Mouse (Mus musculus): ENCODE measurements at regions not wholly inside any gene's neighbourhood (a gene's known extent, or its start where the extent isn't known, plus 50 kb on each side); places are given as distances from the start of the nearest gene placed in this dataset.

DNA sequence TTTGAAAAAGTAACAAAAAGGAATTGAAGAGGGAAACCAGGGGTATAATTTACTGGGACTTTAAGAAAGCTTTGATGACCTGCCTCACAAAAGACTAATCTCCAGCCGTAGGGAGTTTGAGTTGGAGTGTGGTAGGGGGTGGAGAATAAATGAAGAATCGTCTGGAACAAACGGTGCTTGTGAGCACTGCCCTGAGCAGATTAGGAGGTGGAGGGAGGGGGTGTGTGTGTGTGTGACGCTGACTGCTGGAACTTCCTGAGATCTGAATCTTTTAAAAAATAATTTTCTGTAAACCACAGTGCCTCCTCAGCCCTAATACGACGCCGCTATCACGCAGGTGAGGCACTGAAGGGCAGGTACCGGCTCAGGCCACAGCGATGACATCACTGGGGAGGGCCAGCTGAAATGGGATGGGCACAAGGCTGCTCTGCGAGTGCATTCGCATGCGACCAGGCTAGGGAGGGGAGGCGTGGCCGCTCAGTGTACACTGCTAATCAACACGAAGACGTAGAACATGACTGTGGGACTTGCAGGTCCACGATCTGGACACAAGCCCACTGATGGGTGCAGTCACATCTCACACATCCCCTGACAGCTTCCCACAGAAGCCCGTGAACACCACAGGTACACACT, 395.4 kb downstream of the Zfp536 start:
- no peak overlapping the region for H3K4me3 ChIP-seq
- H3K4me2 ChIP-seq (replicated peaks), result peak overlapping the region; percentile 25
- H3K9ac ChIP-seq, result no peak overlapping the region
- 41% methylated on average over 19 of the region's 19 CpGs for WGBS
- no peaks in the 10 kb centered on the region for H3K27me3 ChIP-seq
- H3K27ac ChIP-seq, result no peak overlapping the region
- 0 out of 2 replicates have a peak, but pooled peaks have one; percentile 36 for ATAC-seq (ENCODE audit: low FRiP score)
- no peaks in the 10 kb centered on the region for H3K36me3 ChIP-seq
- H3K9me3 ChIP-seq (replicated peaks), result no peaks in the 10 kb centered on the region
- H3K4me1 ChIP-seq, result peaks cover 22% of the 10 kb centered on the region

DNA sequence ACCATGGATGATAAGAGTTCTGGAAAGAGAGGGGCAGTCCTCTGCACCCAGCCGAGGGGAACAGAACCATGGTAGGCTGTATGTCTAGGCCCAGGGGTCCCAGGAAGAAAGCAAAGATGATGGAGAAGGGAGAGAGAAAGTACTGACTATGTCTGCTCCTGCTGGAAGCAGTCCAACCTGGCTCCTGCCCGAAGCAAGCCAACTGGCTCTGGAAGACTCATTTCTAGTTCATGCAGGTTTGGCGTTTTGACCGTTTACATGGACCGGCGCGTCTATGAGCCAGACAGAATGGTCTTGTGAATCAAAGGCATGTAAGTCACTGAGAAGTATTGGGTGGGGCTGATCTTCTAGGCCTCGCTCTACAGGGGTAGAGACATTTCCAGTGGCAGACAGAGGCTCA, 385.6 kb downstream of the Zfp536 start:
- ATAC-seq (ENCODE audit: low FRiP score), result no peak
- H3K9me3 ChIP-seq (replicated peaks), result no peaks in the 10 kb centered on the region
- no peak overlapping the region for H3K9ac ChIP-seq
- 95% methylated on average over 8 of the region's 8 CpGs for WGBS
- H3K27me3 ChIP-seq, result no peaks in the 10 kb centered on the region
- H3K27ac ChIP-seq, result no peak overlapping the region
- no peak overlapping the region for H3K4me2 ChIP-seq (replicated peaks)
- H3K36me3 ChIP-seq, result no peaks in the 10 kb centered on the region
- peaks cover 4% of the 10 kb centered on the region; the same call in 1 of the 2 replicates for H3K4me1 ChIP-seq
- no peak overlapping the region for H3K4me3 ChIP-seq

DNA sequence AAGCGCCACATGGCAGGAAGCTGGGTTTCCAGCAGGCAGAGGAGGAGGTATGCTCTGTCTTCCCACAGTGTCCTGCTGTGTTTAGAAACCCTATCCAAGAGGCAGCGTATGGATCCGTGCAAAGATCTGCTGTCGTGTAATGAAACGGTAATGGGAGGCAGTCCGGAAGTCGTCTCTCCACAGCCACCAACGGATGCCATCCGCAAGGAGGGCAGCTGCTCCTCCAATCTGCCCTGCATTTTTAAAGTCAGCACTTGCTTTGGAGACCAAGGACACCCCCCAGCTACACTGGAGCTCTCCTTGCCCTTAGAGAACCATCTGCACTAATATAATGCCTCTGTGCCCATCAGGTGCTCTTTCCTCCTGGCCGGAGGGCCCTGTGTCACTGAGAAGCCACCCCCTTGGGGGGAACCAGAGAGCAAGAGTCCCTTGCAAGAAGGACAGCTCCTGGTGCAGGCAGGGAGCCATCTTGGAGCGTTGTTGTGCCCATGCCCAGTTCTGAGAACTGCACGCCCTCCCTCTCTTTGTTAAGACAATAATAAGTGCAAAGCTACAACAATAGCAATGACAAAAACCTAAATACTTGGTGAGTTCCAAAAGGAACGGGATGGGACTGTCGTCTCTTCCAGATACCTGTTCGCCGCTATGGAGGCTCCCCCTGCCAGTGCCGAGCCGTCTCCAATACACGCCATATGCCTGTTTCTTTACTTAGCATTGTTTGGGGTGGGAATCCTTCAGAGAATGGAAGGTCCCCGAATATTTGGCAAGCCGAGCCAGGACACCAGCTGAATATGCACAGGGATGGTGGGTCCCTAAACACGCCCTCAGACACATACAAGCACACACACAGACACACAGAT, 384.4 kb downstream of the Zfp536 start:
- no peak overlapping the region for H3K4me2 ChIP-seq (replicated peaks)
- ATAC-seq (ENCODE audit: low FRiP score), result no peak
- H3K9me3 ChIP-seq (replicated peaks), result no peaks in the 10 kb centered on the region
- H3K27ac ChIP-seq, result 0 out of 2 replicates have a peak overlapping the region, but pooled peaks have one; percentile 23
- H3K9ac ChIP-seq, result no peak overlapping the region
- H3K4me3 ChIP-seq, result no peak overlapping the region
- no peaks in the 10 kb centered on the region for H3K27me3 ChIP-seq
- no peaks in the 10 kb centered on the region for H3K36me3 ChIP-seq
- peaks cover 4% of the 10 kb centered on the region; the same call in 1 of the 2 replicates for H3K4me1 ChIP-seq
- 83% methylated on average over 22 of the region's 22 CpGs for WGBS

GRCm38 (mm10) chr7:37389703-37390087, 383.7 kb downstream of the Zfp536 start:
- Histone ChIP-seq H3K4me3 (no peak overlapping the region), H3K4me2 (replicated peaks) (no peak overlapping the region), H3K9me3 (replicated peaks) (no peaks in the 10 kb centered on the region), H3K4me1 (peaks cover 4% of the 10 kb centered on the region; the same call in 1 of the 2 replicates), H3K27ac (no peak overlapping the region), H3K9ac (no peak overlapping the region), H3K36me3 (no peaks in the 10 kb centered on the region), H3K27me3 (no peaks in the 10 kb centered on the region)
- ATAC-seq (ENCODE audit: low FRiP score), result no peak
- WGBS, result 89% methylated on average over 2 of the region's 2 CpGs

- H3K27me3 ChIP-seq, result no peaks in the 10 kb centered on the region
- H3K4me2 ChIP-seq (replicated peaks), result no peak overlapping the region
These were observed 383.2 kb downstream of the Zfp536 start for GRCm38 (mm10) chr7:37390271-37390670.

GRCm38 (mm10) chr7:37392122-37392521, 381.3 kb downstream of the Zfp536 start:
- ATAC-seq (ENCODE audit: low FRiP score), result no peak
- no peak overlapping the region for H3K9ac ChIP-seq
- H3K4me3 ChIP-seq, result no peak overlapping the region
- no peaks in the 10 kb centered on the region for H3K9me3 ChIP-seq (replicated peaks)
- H3K4me2 ChIP-seq (replicated peaks), result no peak overlapping the region
- H3K4me1 ChIP-seq, result peaks cover 8% of the 10 kb centered on the region; the same call in 1 of the 2 replicates
- H3K36me3 ChIP-seq, result no peaks in the 10 kb centered on the region
- no peak overlapping the region for H3K27ac ChIP-seq
- no peaks in the 10 kb centered on the region for H3K27me3 ChIP-seq
- 83% methylated on average over 6 of the region's 6 CpGs for WGBS

More at GRCm38 (mm10) chr7:37390271-37390670, 383.2 kb downstream of the Zfp536 start:
- Histone ChIP-seq H3K36me3 (no peaks in the 10 kb centered on the region), H3K4me3 (no peak overlapping the region), H3K9ac (no peak overlapping the region), H3K4me1 (peaks cover 8% of the 10 kb centered on the region; the same call in 1 of the 2 replicates), H3K27ac (no peak overlapping the region), H3K9me3 (replicated peaks) (no peaks in the 10 kb centered on the region)
- no peak for ATAC-seq (ENCODE audit: low FRiP score)
- 96% methylated on average over 7 of the region's 7 CpGs for WGBS

DNA sequence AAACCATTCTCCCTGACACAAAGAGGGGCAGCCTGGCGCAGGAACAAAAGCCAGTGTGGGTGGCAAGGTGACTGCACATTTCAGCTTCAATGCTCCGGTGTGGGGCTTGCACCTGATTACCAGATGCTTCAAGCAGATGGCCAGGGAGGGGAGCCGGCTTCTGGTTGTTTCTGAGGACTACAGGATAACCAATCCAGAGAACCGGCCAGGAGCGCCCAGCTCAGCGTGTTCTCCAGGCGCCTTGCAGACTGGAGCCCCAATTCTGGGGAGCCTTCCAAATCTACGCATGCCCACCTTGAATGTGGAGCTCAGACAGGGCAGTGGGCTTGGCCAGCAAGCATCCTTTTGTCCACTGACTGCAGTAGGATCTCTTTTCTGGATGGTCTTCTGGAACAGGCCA, 380.8 kb downstream of the Zfp536 start:
- no peak for ATAC-seq (ENCODE audit: low FRiP score)
- Histone ChIP-seq H3K27ac (no peak overlapping the region), H3K9me3 (replicated peaks) (no peaks in the 10 kb centered on the region), H3K4me2 (replicated peaks) (no peak overlapping the region), H3K4me1 (peaks cover 8% of the 10 kb centered on the region; the same call in 1 of the 2 replicates), H3K36me3 (no peaks in the 10 kb centered on the region), H3K27me3 (no peaks in the 10 kb centered on the region), H3K4me3 (no peak overlapping the region), H3K9ac (no peak overlapping the region)
- 79% methylated on average over 8 of the region's 8 CpGs for WGBS

DNA sequence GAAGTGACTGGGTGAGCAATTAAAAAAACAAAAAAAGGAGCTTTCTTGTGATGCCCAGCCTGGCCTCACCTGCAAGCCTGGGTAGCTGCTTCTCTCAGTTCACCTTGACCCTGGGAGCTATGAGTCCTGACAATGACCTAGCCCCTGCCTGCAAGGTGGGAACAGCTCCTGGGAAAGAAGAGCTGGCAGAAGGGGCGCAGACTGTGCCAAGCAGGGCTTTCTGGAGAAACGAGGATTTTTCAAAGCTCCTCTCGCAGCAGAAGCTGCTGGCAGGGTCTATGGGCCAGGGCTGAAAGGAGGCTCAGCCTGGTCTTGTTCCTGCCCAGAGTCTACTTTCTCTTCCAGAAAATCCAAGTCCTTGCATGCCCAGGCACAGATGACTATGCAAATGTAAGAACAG, 380.4 kb downstream of the Zfp536 start:
- 84% methylated on average over 3 of the region's 3 CpGs for WGBS
- Histone ChIP-seq H3K9ac (no peak overlapping the region), H3K27me3 (no peaks in the 10 kb centered on the region), H3K4me2 (replicated peaks) (no peak overlapping the region), H3K36me3 (no peaks in the 10 kb centered on the region), H3K27ac (no peak overlapping the region), H3K9me3 (replicated peaks) (no peaks in the 10 kb centered on the region), H3K4me3 (no peak overlapping the region), H3K4me1 (peaks cover 8% of the 10 kb centered on the region; the same call in 1 of the 2 replicates)
- no peak for ATAC-seq (ENCODE audit: low FRiP score)

DNA sequence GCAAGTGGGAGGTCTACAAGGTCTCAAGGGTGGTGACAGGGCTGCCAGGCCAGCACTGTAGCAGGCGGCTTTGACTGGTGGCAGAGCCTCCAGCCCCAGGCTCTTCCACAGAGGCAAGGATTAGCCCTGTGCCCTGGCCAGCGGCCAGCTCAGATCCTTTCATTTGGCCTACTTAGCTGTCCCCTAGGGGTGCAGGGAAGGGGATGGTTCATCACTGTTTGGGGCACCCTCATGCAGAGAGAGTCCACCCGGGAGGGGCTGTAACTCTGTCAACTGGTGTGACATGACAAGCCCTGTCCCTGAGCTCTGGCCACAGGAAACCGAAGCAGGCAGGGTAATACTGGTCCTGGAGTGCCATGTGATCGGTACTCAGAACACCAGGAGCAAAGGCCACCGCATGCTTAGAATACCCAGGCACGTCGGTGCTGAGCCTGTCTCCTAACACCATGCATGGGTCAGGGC, 378.4 kb downstream of the Zfp536 start:
- Histone ChIP-seq H3K4me1 (peaks cover 8% of the 10 kb centered on the region; the same call in 1 of the 2 replicates), H3K9me3 (replicated peaks) (no peaks in the 10 kb centered on the region), H3K27ac (no peak overlapping the region), H3K4me3 (no peak overlapping the region), H3K4me2 (replicated peaks) (no peak overlapping the region), H3K36me3 (no peaks in the 10 kb centered on the region), H3K9ac (no peak overlapping the region), H3K27me3 (no peaks in the 10 kb centered on the region)
- 57% methylated on average over 8 of the region's 8 CpGs for WGBS
- ATAC-seq (ENCODE audit: low FRiP score), result 0 out of 2 replicates have a peak, but pooled peaks have one; percentile 40

DNA sequence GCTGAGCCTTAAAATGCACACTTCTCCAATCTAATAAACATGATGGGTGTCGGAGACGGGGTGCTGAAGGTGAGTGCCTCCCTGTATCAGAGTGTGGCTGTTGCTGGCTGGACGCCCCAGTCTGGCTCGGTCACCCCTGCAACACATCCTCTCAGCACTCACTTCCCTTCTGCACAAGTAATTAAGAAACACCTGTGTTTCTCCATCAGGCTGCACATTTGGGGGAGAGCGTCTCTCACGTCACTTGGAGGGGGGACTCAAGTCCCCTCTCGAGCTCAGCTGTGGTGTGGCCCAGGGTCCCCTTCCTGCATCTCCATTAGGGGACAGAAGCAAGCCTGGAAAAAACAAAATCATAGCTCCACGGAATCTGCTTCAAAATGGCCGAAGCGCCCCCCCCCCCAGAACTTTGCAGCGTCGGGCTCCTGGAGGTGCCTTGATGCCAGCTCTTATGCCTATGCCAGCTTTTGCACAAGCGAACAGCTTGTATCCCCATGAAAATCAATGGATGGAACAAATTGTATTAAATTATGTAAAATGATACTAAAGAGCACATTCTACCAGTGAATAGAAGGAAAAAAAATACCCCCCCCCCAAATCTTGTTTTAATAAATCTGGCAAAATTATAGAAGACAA, 377.4 kb downstream of the Zfp536 start:
- H3K27me3 ChIP-seq, result no peaks in the 10 kb centered on the region
- no peak for ATAC-seq (ENCODE audit: low FRiP score)
- no peaks in the 10 kb centered on the region for H3K9me3 ChIP-seq (replicated peaks)
- H3K27ac ChIP-seq, result no peak overlapping the region
- no peak overlapping the region for H3K4me3 ChIP-seq
- H3K9ac ChIP-seq, result no peak overlapping the region
- H3K4me1 ChIP-seq, result peaks cover 8% of the 10 kb centered on the region; the same call in 1 of the 2 replicates
- no peak overlapping the region for H3K4me2 ChIP-seq (replicated peaks)
- no peaks in the 10 kb centered on the region for H3K36me3 ChIP-seq
- WGBS, result 84% methylated on average over 13 of the region's 13 CpGs

- H3K36me3 ChIP-seq, result no peaks in the 10 kb centered on the region
- no peak overlapping the region for H3K4me3 ChIP-seq
These were observed 370.0 kb downstream of the Zfp536 start for GRCm38 (mm10) chr7:37403483-37403882.

GRCm38 (mm10) chr7:37413350-37413749, 360.1 kb downstream of the Zfp536 start:
- H3K27me3 ChIP-seq, result no peaks in the 10 kb centered on the region
- H3K9me3 ChIP-seq (replicated peaks), result no peaks in the 10 kb centered on the region
- no peaks in the 10 kb centered on the region for H3K4me1 ChIP-seq
- no peaks in the 10 kb centered on the region for H3K36me3 ChIP-seq
- H3K4me2 ChIP-seq (replicated peaks), result no peak overlapping the region
- ATAC-seq (ENCODE audit: low FRiP score), result no peak
- 51% methylated on average over 4 of the region's 4 CpGs for WGBS
- H3K9ac ChIP-seq, result no peak overlapping the region
- no peak overlapping the region for H3K27ac ChIP-seq
- no peak overlapping the region for H3K4me3 ChIP-seq

More at GRCm38 (mm10) chr7:37403483-37403882, 370.0 kb downstream of the Zfp536 start:
- 97% methylated on average over 2 of the region's 2 CpGs for WGBS
- Histone ChIP-seq H3K9ac (no peak overlapping the region), H3K27me3 (no peaks in the 10 kb centered on the region), H3K4me1 (no peaks in the 10 kb centered on the region), H3K4me2 (replicated peaks) (no peak overlapping the region), H3K27ac (no peak overlapping the region), H3K9me3 (replicated peaks) (no peaks in the 10 kb centered on the region)
- ATAC-seq (ENCODE audit: low FRiP score), result no peak
